Mouse (Mus musculus) hindbrain, embryonic 14.5 days (tissue): ENCODE data around the gene Amotl1. TPM values are rescaled to one million over a fixed set of nuclear protein-coding genes. Genes with fewer than 3 reads are reported as not detected.

Experiments
- ATAC-seq: fragments of 200-750 bp; cut with Nextera tagmentation; 2 replicates; pipeline ENCODE4 v1.8.0; 2017; ENCODE audit warnings: moderate number of reproducible peaks, mild to moderate bottlenecking, moderate TSS enrichment, moderate library complexity; ENCODE audit not compliant: low FRiP score
- DNase-seq: peaks from one replicate; pipeline ENCODE4 v3.0.0-alpha.2; 2015; ENCODE audit warnings: low spot score
- H3K27ac ChIP-seq: fragments of 300-500 bp; sonication (generic); 2 replicates; pipeline ENCODE4 v1.5.1; 2014; ENCODE audit warnings: mild to moderate bottlenecking, moderate library complexity
- H3K27me3 ChIP-seq: fragments of 300-500 bp; sonication (generic); 2 replicates; pipeline ENCODE4 v1.6.1; 2014; ENCODE audit warnings: mild to moderate bottlenecking, low read length, mixed read lengths; ENCODE audit not compliant: control insufficient read depth, insufficient read depth
- H3K36me3 ChIP-seq: fragments of 300-500 bp; sonication (generic); replicated peaks from 2 replicates; pipeline ENCODE4 v1.6.1; 2014; ENCODE audit not compliant: control insufficient read depth, insufficient read depth
- H3K4me1 ChIP-seq: fragments of 300-500 bp; sonication (generic); replicated peaks from 2 replicates; pipeline ENCODE4 v1.6.1; 2014; ENCODE audit warnings: antibody characterized with exemption, low read length, mixed read lengths; ENCODE audit not compliant: control insufficient read depth, insufficient read depth
- H3K4me2 ChIP-seq: fragments of 300-500 bp; sonication (generic); replicated peaks from 2 replicates; pipeline ENCODE4 v1.6.1; 2014; ENCODE audit warnings: mild to moderate bottlenecking, moderate library complexity
- H3K4me3 ChIP-seq: fragments of 300-500 bp; sonication (generic); replicated peaks from 2 replicates; pipeline ENCODE4 v1.5.1; 2014; ENCODE audit warnings: mild to moderate bottlenecking, low read length
- H3K9ac ChIP-seq: fragments of 300-500 bp; sonication (generic); 2 replicates; pipeline ENCODE4 v1.6.1; 2014
- H3K9me3 ChIP-seq: fragments of 300-500 bp; sonication (generic); 2 replicates; pipeline ENCODE4 v1.6.1; 2016; ENCODE audit warnings: low read length; ENCODE audit not compliant: control insufficient read depth
- WGBS: fragments of 180-500 bp; shearing (Covaris S2); extraction: QIAGEN DNeasy Blood & Tissue Kit; methylation state at CpG from one replicate; pipeline ENCODE4 v1.1.7; 2014; 5-methylcytosine and 5-hydroxymethylcytosine counted together
- polyA plus RNA-seq: library from polyadenylated mRNA; unstranded; fragments of >200 nt; fragmentation: Nextera tagmentation; extraction: Ambion mirVana; gene quantifications from 2 replicates; pipeline ENCODE4 v1.2.1, GENCODE M21; 2014

Gene Amotl1
- polyA plus RNA-seq, 1 experiment from 2014 or later: 10.3 TPM

GRCm38 (mm10) chr9:14668382-14668781, 23.5 kb upstream of the Amotl1 start:
- 87% methylated on average over 3 of the region's 3 CpGs for WGBS
- H3K27ac ChIP-seq: no peak overlapping the region
- no peaks in the 10 kb centered on the region for H3K27me3 ChIP-seq
- no peaks in the 10 kb centered on the region for H3K36me3 ChIP-seq
- no peak overlapping the region for H3K4me3 ChIP-seq
- H3K9me3 ChIP-seq: no peaks in the 10 kb centered on the region
- ATAC-seq: no peak
- no peak for DNase-seq
- H3K9ac ChIP-seq: no peak overlapping the region
- H3K4me2 ChIP-seq: no peak overlapping the region
- no peaks in the 10 kb centered on the region for H3K4me1 ChIP-seq

- 89% methylated on average over 3 of the region's 3 CpGs for WGBS
- H3K27me3 ChIP-seq: no peaks in the 10 kb centered on the region
- H3K9me3 ChIP-seq: no peaks in the 10 kb centered on the region
- no peak overlapping the region for H3K27ac ChIP-seq
- no peak overlapping the region for H3K4me2 ChIP-seq
- no peak overlapping the region for H3K9ac ChIP-seq
- ATAC-seq: no peak
- DNase-seq: no peak
- no peaks in the 10 kb centered on the region for H3K36me3 ChIP-seq
- H3K4me1 ChIP-seq: no peaks in the 10 kb centered on the region
- no peak overlapping the region for H3K4me3 ChIP-seq
Observed at GRCm38 (mm10) chr9:14666071-14666470, 21.2 kb upstream of the Amotl1 start.

GRCm38 (mm10) chr9:14663591-14663990, 18.7 kb upstream of the Amotl1 start:
- Histone ChIP-seq H3K4me2 (no peak overlapping the region), H3K27me3 (no peaks in the 10 kb centered on the region)
- no peak for ATAC-seq

GRCm38 (mm10) chr9:14662876-14663275, 18.0 kb upstream of the Amotl1 start:
- H3K9ac ChIP-seq: no peak overlapping the region
- H3K36me3 ChIP-seq: no peaks in the 10 kb centered on the region
- no peaks in the 10 kb centered on the region for H3K9me3 ChIP-seq
- H3K4me3 ChIP-seq: no peak overlapping the region
- H3K27me3 ChIP-seq: no peaks in the 10 kb centered on the region
- H3K4me2 ChIP-seq: no peak overlapping the region
- ATAC-seq (no peak), DNase-seq (no peak)
- WGBS: 71% methylated on average over 7 of the region's 7 CpGs
- no peak overlapping the region for H3K27ac ChIP-seq
- no peaks in the 10 kb centered on the region for H3K4me1 ChIP-seq

More at GRCm38 (mm10) chr9:14663591-14663990, 18.7 kb upstream of the Amotl1 start:
- no peak overlapping the region for H3K4me3 ChIP-seq
- 91% methylated on average over 2 of the region's 2 CpGs for WGBS
- no peaks in the 10 kb centered on the region for H3K36me3 ChIP-seq
- no peak overlapping the region for H3K27ac ChIP-seq
- no peak for DNase-seq
- H3K9me3 ChIP-seq: no peaks in the 10 kb centered on the region
- H3K4me1 ChIP-seq: no peaks in the 10 kb centered on the region
- no peak overlapping the region for H3K9ac ChIP-seq

- no peaks in the 10 kb centered on the region for H3K9me3 ChIP-seq
- no peak overlapping the region for H3K27ac ChIP-seq
- DNase-seq (no peak), ATAC-seq (no peak)
- no peak overlapping the region for H3K4me3 ChIP-seq
- H3K9ac ChIP-seq: no peak overlapping the region
- no peaks in the 10 kb centered on the region for H3K36me3 ChIP-seq
- H3K4me1 ChIP-seq: no peaks in the 10 kb centered on the region
- H3K27me3 ChIP-seq: no peaks in the 10 kb centered on the region
- 89% methylated on average over 9 of the region's 9 CpGs for WGBS
- H3K4me2 ChIP-seq: no peak overlapping the region
Observed at GRCm38 (mm10) chr9:14662138-14662537, 17.3 kb upstream of the Amotl1 start.

- no peak for DNase-seq
- Histone ChIP-seq H3K9me3 (no peaks in the 10 kb centered on the region), H3K4me3 (no peak overlapping the region), H3K36me3 (no peaks in the 10 kb centered on the region), H3K27me3 (no peaks in the 10 kb centered on the region), H3K27ac (no peak overlapping the region), H3K4me2 (no peak overlapping the region), H3K4me1 (no peaks in the 10 kb centered on the region), H3K9ac (no peak overlapping the region)
- WGBS: 56% methylated on average over 2 of the region's 2 CpGs
- no peak for ATAC-seq
Observed at GRCm38 (mm10) chr9:14657926-14658325, 13.1 kb upstream of the Amotl1 start.

- no peak overlapping the region for H3K9ac ChIP-seq
- 79% methylated on average over 2 of the region's 2 CpGs for WGBS
- no peak overlapping the region for H3K4me2 ChIP-seq
- H3K36me3 ChIP-seq: no peaks in the 10 kb centered on the region
- ATAC-seq (no peak), DNase-seq (no peak)
- H3K27me3 ChIP-seq: no peaks in the 10 kb centered on the region
- H3K4me3 ChIP-seq: no peak overlapping the region
- H3K27ac ChIP-seq: no peak overlapping the region
- no peaks in the 10 kb centered on the region for H3K4me1 ChIP-seq
- no peaks in the 10 kb centered on the region for H3K9me3 ChIP-seq
Observed at GRCm38 (mm10) chr9:14654010-14654409, 9.2 kb upstream of the Amotl1 start.

- no peaks in the 10 kb centered on the region for H3K4me1 ChIP-seq
- H3K36me3 ChIP-seq: no peaks in the 10 kb centered on the region
- DNase-seq (no peak), ATAC-seq (no peak)
- no peak overlapping the region for H3K4me3 ChIP-seq
- no peak overlapping the region for H3K4me2 ChIP-seq
- WGBS: 73% methylated on average over 1 of the region's 1 CpGs
- no peak overlapping the region for H3K27ac ChIP-seq
- H3K27me3 ChIP-seq: no peaks in the 10 kb centered on the region
- no peak overlapping the region for H3K9ac ChIP-seq
- no peaks in the 10 kb centered on the region for H3K9me3 ChIP-seq
Observed at GRCm38 (mm10) chr9:14652761-14653160, 7.9 kb upstream of the Amotl1 start.

GRCm38 (mm10) chr9:14647849-14648248, 3.0 kb upstream of the Amotl1 start:
- Histone ChIP-seq H3K4me2 (no peak overlapping the region), H3K4me1 (peaks cover 5% of the 10 kb centered on the region; the same call in 1 of the 2 replicates), H3K27ac (no peak overlapping the region), H3K36me3 (no peaks in the 10 kb centered on the region), H3K4me3 (no peak overlapping the region), H3K9ac (no peak overlapping the region), H3K27me3 (no peaks in the 10 kb centered on the region), H3K9me3 (no peaks in the 10 kb centered on the region)
- 84% methylated on average over 8 of the region's 8 CpGs for WGBS
- DNase-seq (no peak), ATAC-seq (no peak)

GRCm38 (mm10) chr9:14646641-14647040, 1.8 kb upstream of the Amotl1 start:
- H3K4me3 ChIP-seq: no peak overlapping the region
- no peak for DNase-seq
- peaks cover 10% of the 10 kb centered on the region; the same call in 1 of the 2 replicates for H3K4me1 ChIP-seq
- no peaks in the 10 kb centered on the region for H3K27me3 ChIP-seq
- H3K9ac ChIP-seq: no peak overlapping the region
- no peak overlapping the region for H3K27ac ChIP-seq
- H3K36me3 ChIP-seq: no peaks in the 10 kb centered on the region
- no peak overlapping the region for H3K4me2 ChIP-seq
- ATAC-seq: no peak
- 100% methylated on average over 1 of the region's 1 CpGs for WGBS
- no peaks in the 10 kb centered on the region for H3K9me3 ChIP-seq
